ENCODE assay signal across 27 mouse cellular contexts in genomic region chr7:117550916-117551549, GRCm38 (mm10).
DNase-seq lines count a peak whose midpoint lies in the region; ATAC-seq lines count a peak whose summit lies in the region.
"Had no signal": no experiment of that assay in that cellular context is flagged by ENCODE, and none has a peak within 500 bp of the region (broad histone marks: within the 10 kb centered on the region; RNA-seq: fewer than 3 reads in every experiment).

No protein-coding gene starts in this region.

- H3K9me3 ChIP-seq in kidney, embryonic 15.5 days (replicated peaks): no peaks in the 10 kb centered on the region
- no peaks in the 10 kb centered on the region for H3K9me3 ChIP-seq in kidney, embryonic 16.5 days (ENCODE audit: low read length)
- H3K9me3 ChIP-seq in forebrain, embryonic 13.5 days (replicated peaks): no peaks in the 10 kb centered on the region
- H3K9me3 ChIP-seq in forebrain, embryonic 16.5 days (ENCODE audit: control insufficient read depth, low read length): no peaks in the 10 kb centered on the region
- H3K9me3 ChIP-seq in neural tube, embryonic 15.5 days (replicated peaks): no peaks in the 10 kb centered on the region
- H3K9me3 ChIP-seq: heart, embryonic 13.5 days; limb, embryonic 12.5 days; liver, embryonic 12.5 days; megakaryocyte, embryonic 14.5 days; midbrain, embryonic 12.5 days; stomach, embryonic 15.5 days had no signal

- DNase-seq in thymus, postnatal 25 days: no peak
- DNase-seq in embryo, embryonic 9.5 days (ENCODE audit: extremely low spot score): no peak
- DNase-seq: adrenal gland, postnatal 36 days; B cell, adult 2 months; cerebellum, adult 9-10 months; gastrocnemius, postnatal 36 days; heart, adult 2 months; heart, postnatal 10 days; kidney, adult 18-20 months; liver, postnatal 0 days; lung, postnatal 36 days; right cerebral cortex, postnatal 25 days had no signal

- ATAC-seq in kidney, embryonic 15.5 days (replicated peaks; ENCODE audit: low FRiP score): no peak
- no peak for ATAC-seq in kidney, embryonic 16.5 days (ENCODE audit: low FRiP score, low TSS enrichment)
- ATAC-seq in forebrain, embryonic 13.5 days: peak; percentile 53; the same call in 1 of the 2 replicates
- peak; percentile 64 for ATAC-seq in forebrain, embryonic 16.5 days
- ATAC-seq in neural tube, embryonic 15.5 days (ENCODE audit: low FRiP score): 0 out of 2 replicates have a peak, but pooled peaks have one; percentile 23
- ATAC-seq: hindbrain, embryonic 16.5 days; liver, embryonic 12.5 days; liver, postnatal 0 days had no signal

- 0 out of 2 replicates have a peak overlapping the region, but pooled peaks have one; percentile 15 for H3K27ac ChIP-seq in kidney, embryonic 15.5 days
- no peak overlapping the region for H3K27ac ChIP-seq in kidney, embryonic 16.5 days (ENCODE audit: low read length)
- peak overlapping the region; percentile 62; the same call in 1 of the 2 replicates for H3K27ac ChIP-seq in forebrain, embryonic 13.5 days
- H3K27ac ChIP-seq in forebrain, embryonic 16.5 days (ENCODE audit: low read length): 0 out of 2 replicates have a peak overlapping the region, but pooled peaks have one; percentile 20
- H3K27ac ChIP-seq in neural tube, embryonic 15.5 days (replicated peaks): no peak overlapping the region
- H3K27ac ChIP-seq: heart, adult 2 months; heart, embryonic 13.5 days; kidney, postnatal 0 days; limb, embryonic 12.5 days; liver, embryonic 12.5 days; midbrain, embryonic 12.5 days; stomach, embryonic 15.5 days had no signal

- H3K4me2 ChIP-seq in kidney, embryonic 15.5 days: no peak overlapping the region
- H3K4me2 ChIP-seq in kidney, embryonic 16.5 days (replicated peaks; ENCODE audit: low read depth, low read length): no peak overlapping the region
- H3K4me2 ChIP-seq in forebrain, embryonic 13.5 days: no peak overlapping the region
- no peak overlapping the region; the same call in 1 of the 2 replicates for H3K4me2 ChIP-seq in forebrain, embryonic 16.5 days (ENCODE audit: low read length)
- no peak overlapping the region for H3K4me2 ChIP-seq in neural tube, embryonic 15.5 days
- H3K4me2 ChIP-seq: heart, embryonic 13.5 days; limb, embryonic 12.5 days; liver, embryonic 12.5 days; midbrain, embryonic 12.5 days; stomach, embryonic 15.5 days had no signal

- no peak overlapping the region for H3K9ac ChIP-seq in kidney, embryonic 15.5 days
- H3K9ac ChIP-seq in kidney, embryonic 16.5 days (replicated peaks; ENCODE audit: low read length): no peak overlapping the region
- no peak overlapping the region for H3K9ac ChIP-seq in forebrain, embryonic 13.5 days
- peak overlapping the region; percentile 11 for H3K9ac ChIP-seq in forebrain, embryonic 16.5 days (replicated peaks; ENCODE audit: low read depth, low read length)
- H3K9ac ChIP-seq in neural tube, embryonic 15.5 days (replicated peaks): no peak overlapping the region
- H3K9ac ChIP-seq: heart, embryonic 13.5 days; limb, embryonic 12.5 days; liver, embryonic 12.5 days; liver, postnatal 0 days; midbrain, embryonic 12.5 days; stomach, embryonic 15.5 days had no signal

- H3K27me3 ChIP-seq in kidney, embryonic 15.5 days: no peaks in the 10 kb centered on the region
- H3K27me3 ChIP-seq in kidney, embryonic 16.5 days (ENCODE audit: insufficient read depth, low read length): no peaks in the 10 kb centered on the region
- H3K27me3 ChIP-seq in forebrain, embryonic 13.5 days: 0 out of 2 replicates have a peak, but pooled peaks cover 3% of the 10 kb centered on the region
- no peaks in the 10 kb centered on the region for H3K27me3 ChIP-seq in forebrain, embryonic 16.5 days (replicated peaks; ENCODE audit: control insufficient read depth, insufficient read depth, low read length)
- H3K27me3 ChIP-seq in neural tube, embryonic 15.5 days (replicated peaks): peaks cover 20% of the 10 kb centered on the region; the same call in 1 of the 2 replicates
- H3K27me3 ChIP-seq: heart, embryonic 13.5 days; limb, embryonic 12.5 days; liver, embryonic 12.5 days; stomach, embryonic 15.5 days had no signal

- no peak overlapping the region for H3K4me3 ChIP-seq in kidney, embryonic 15.5 days (replicated peaks)
- H3K4me3 ChIP-seq in kidney, embryonic 16.5 days (ENCODE audit: low read length): no peak overlapping the region
- no peak overlapping the region for H3K4me3 ChIP-seq in forebrain, embryonic 13.5 days
- no peak overlapping the region for H3K4me3 ChIP-seq in forebrain, embryonic 16.5 days (replicated peaks; ENCODE audit: low read length)
- H3K4me3 ChIP-seq in neural tube, embryonic 15.5 days (replicated peaks): no peak overlapping the region
- H3K4me3 ChIP-seq: erythroblast, embryonic 14.5 days; heart, adult 2 months; heart, embryonic 13.5 days; limb, embryonic 12.5 days; liver, embryonic 12.5 days; megakaryocyte, embryonic 14.5 days; midbrain, embryonic 12.5 days; myocyte; stomach, embryonic 15.5 days had no signal

- H3K4me1 ChIP-seq in kidney, embryonic 15.5 days: peaks cover 47% of the 10 kb centered on the region
- H3K4me1 ChIP-seq in kidney, embryonic 16.5 days (ENCODE audit: insufficient read depth, low read length): peaks cover 40% of the 10 kb centered on the region
- H3K4me1 ChIP-seq in forebrain, embryonic 13.5 days: peaks cover 64% of the 10 kb centered on the region
- peaks cover 48% of the 10 kb centered on the region for H3K4me1 ChIP-seq in forebrain, embryonic 16.5 days (replicated peaks; ENCODE audit: control insufficient read depth, insufficient read depth, low read length)
- peaks cover 38% of the 10 kb centered on the region for H3K4me1 ChIP-seq in neural tube, embryonic 15.5 days
- H3K4me1 ChIP-seq: liver, embryonic 12.5 days had no signal

- no peaks in the 10 kb centered on the region for H3K36me3 ChIP-seq in kidney, embryonic 15.5 days
- no peaks in the 10 kb centered on the region for H3K36me3 ChIP-seq in kidney, embryonic 16.5 days (ENCODE audit: insufficient read depth, low read length)
- no peaks in the 10 kb centered on the region for H3K36me3 ChIP-seq in forebrain, embryonic 13.5 days (ENCODE audit: poor library complexity, severe bottlenecking)
- H3K36me3 ChIP-seq in forebrain, embryonic 16.5 days (ENCODE audit: control insufficient read depth, insufficient read depth): no peaks in the 10 kb centered on the region
- no peaks in the 10 kb centered on the region for H3K36me3 ChIP-seq in neural tube, embryonic 15.5 days
- H3K36me3 ChIP-seq: heart, embryonic 13.5 days; limb, embryonic 12.5 days; liver, embryonic 12.5 days; midbrain, embryonic 12.5 days; stomach, embryonic 15.5 days had no signal

- 52% methylated on average over 16 of the region's 16 CpGs for WGBS in kidney, embryonic 15.5 days
- WGBS in kidney, embryonic 16.5 days: 49% methylated on average over 16 of the region's 16 CpGs
- 24% methylated on average over 16 of the region's 16 CpGs for WGBS in forebrain, embryonic 13.5 days
- WGBS in forebrain, embryonic 16.5 days: 19% methylated on average over 16 of the region's 16 CpGs
- 17% methylated on average over 16 of the region's 16 CpGs for WGBS in neural tube, embryonic 15.5 days

Comparison
In these comparisons a context has a peak if more than half of its experiments do, and no peak if none do; other contexts are left out.
1. H3K27ac ChIP-seq: peak in kidney, embryonic 15.5 days (single experiment), forebrain, embryonic 13.5 days (single experiment) and forebrain, embryonic 16.5 days (single experiment); none in kidney, embryonic 16.5 days (single experiment) and neural tube, embryonic 15.5 days (single experiment).
2. ATAC-seq: peak in forebrain, embryonic 13.5 days (single experiment), forebrain, embryonic 16.5 days (single experiment) and neural tube, embryonic 15.5 days (single experiment); none in kidney, embryonic 15.5 days (single experiment) and kidney, embryonic 16.5 days (single experiment).